Mouse (Mus musculus) heart, embryonic 12.5 days (tissue): ENCODE results near the gene Gm8994. TPM values are rescaled to one million over a fixed set of nuclear protein-coding genes. Genes with fewer than 3 reads are reported as not detected.
"Not testable (repeated sequence)": the region's sequence is repeated elsewhere in the genome, so short reads cannot be mapped to it uniquely, and the experiment has no call there.

Experiments used
- ATAC-seq: fragments of 200-750 bp; cut with Nextera tagmentation; 2 replicates; pipeline ENCODE4 v1.8.0; 2017; ENCODE audit warnings: moderate TSS enrichment, moderate library complexity; ENCODE audit not compliant: insufficient number of reproducible peaks, low FRiP score
- H3K27ac ChIP-seq: fragments of 300-500 bp; sonication (generic); 2 replicates; pipeline ENCODE4 v1.5.1; 2016; ENCODE audit warnings: mild to moderate bottlenecking, moderate library complexity; ENCODE audit not compliant: poor library complexity, severe bottlenecking
- H3K27me3 ChIP-seq: fragments of 300-500 bp; sonication (generic); replicated peaks from 2 replicates; pipeline ENCODE4 v1.6.1; 2016; ENCODE audit warnings: mild to moderate bottlenecking, moderate library complexity
- H3K36me3 ChIP-seq: fragments of 300-500 bp; sonication (generic); 2 replicates; pipeline ENCODE4 v1.6.1; 2016; ENCODE audit warnings: mild to moderate bottlenecking, moderate library complexity
- H3K4me1 ChIP-seq: fragments of 300-500 bp; sonication (generic); replicated peaks from 2 replicates; pipeline ENCODE4 v1.6.1; 2016; ENCODE audit warnings: mild to moderate bottlenecking
- H3K4me2 ChIP-seq: fragments of 300-500 bp; sonication (generic); 2 replicates; pipeline ENCODE4 v1.6.1; 2016; ENCODE audit warnings: mild to moderate bottlenecking, moderate library complexity
- H3K4me3 ChIP-seq: fragments of 300-500 bp; sonication (generic); 2 replicates; pipeline ENCODE4 v1.5.1; 2016; ENCODE audit warnings: mild to moderate bottlenecking
- H3K9ac ChIP-seq: fragments of 300-500 bp; sonication (generic); 2 replicates; pipeline ENCODE4 v1.6.1; 2016; ENCODE audit warnings: mild to moderate bottlenecking, moderate library complexity
- H3K9me3 ChIP-seq: fragments of 300-500 bp; sonication (generic); replicated peaks from 2 replicates; pipeline ENCODE4 v1.6.1; 2016; ENCODE audit warnings: mild to moderate bottlenecking, moderate library complexity
- WGBS: fragments of 180-500 bp; shearing (Covaris S2); methylation state at CpG from one replicate; pipeline ENCODE4 v1.1.7; 2016; 5-methylcytosine and 5-hydroxymethylcytosine counted together
- polyA plus RNA-seq: library from polyadenylated mRNA; unstranded; fragments of >200 nt; fragmentation: Nextera tagmentation; extraction: Ambion mirVana; gene quantifications from 2 replicates; pipeline ENCODE4 v1.2.1, GENCODE M21; 2016

Gm8994 gene
- polyA plus RNA-seq, 1 experiment from 2014 or later, result not detected

GRCm38 (mm10) chr6:136304369-136304988 is 22.9 kb upstream of the Gm8994 start:
- Histone ChIP-seq H3K9me3 (no peaks in the 10 kb centered on the region), H3K4me1 (no peaks in the 10 kb centered on the region), H3K36me3 (no peaks in the 10 kb centered on the region), H3K4me3 (no peak overlapping the region), H3K9ac (no peak overlapping the region), H3K4me2 (no peak overlapping the region), H3K27ac (no peak overlapping the region), H3K27me3 (no peaks in the 10 kb centered on the region)
- 70% methylated on average over 11 of the region's 11 CpGs for WGBS
- no peak for ATAC-seq

DNA sequence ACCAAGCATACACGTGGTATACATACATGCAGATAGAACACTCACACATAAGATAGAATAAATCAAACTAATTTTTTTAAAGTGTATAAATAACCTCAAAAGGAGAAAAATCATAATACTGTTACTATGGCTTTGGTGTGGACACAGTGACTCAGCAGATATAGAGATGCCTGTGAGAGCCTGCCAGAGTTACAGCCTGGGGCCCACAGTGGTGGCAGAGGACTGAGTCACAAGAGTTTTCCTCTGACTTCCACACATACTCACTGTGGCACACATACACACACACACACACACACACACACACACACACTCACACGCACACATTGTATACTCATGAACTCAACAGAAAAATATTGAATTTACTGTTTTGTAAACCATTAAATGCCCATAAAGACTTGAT is 17.9 kb upstream of the Gm8994 start:
- H3K27ac ChIP-seq, result no peak overlapping the region
- H3K4me1 ChIP-seq, result no peaks in the 10 kb centered on the region
- no peaks in the 10 kb centered on the region for H3K27me3 ChIP-seq
- H3K9ac ChIP-seq, result no peak overlapping the region
- no peak overlapping the region for H3K4me3 ChIP-seq
- ATAC-seq, result no peak
- 80% methylated on average over 2 of the region's 2 CpGs for WGBS
- no peaks in the 10 kb centered on the region for H3K36me3 ChIP-seq
- no peak overlapping the region for H3K4me2 ChIP-seq
- no peaks in the 10 kb centered on the region for H3K9me3 ChIP-seq

DNA sequence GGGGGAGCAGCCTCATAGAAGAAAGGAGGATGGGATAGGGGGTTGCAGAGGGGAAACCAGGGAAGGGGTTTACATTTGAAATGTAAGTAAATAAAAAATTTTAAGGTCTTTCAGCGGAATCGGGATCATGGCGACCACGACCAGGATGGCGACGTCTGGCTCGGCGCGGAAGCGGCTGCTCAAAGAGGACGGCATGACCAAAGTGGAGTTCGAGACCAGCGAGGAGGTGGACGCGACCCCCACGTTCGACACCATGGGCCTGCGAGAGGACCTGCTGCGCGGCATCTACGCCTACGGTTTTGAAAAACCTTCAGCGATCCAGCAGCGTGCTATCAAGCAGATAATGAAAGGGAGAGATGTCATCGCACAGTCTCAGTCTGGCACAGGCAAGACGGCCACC is 1.1 kb downstream of the Gm8994 start:
- H3K4me2 ChIP-seq, H3K27ac ChIP-seq, ATAC-seq, H3K9ac ChIP-seq, H3K27me3 ChIP-seq, H3K4me3 ChIP-seq, H3K4me1 ChIP-seq, H3K36me3 ChIP-seq, H3K9me3 ChIP-seq: not testable (repeated sequence)
- 89% methylated on average over 26 of the region's 26 CpGs for WGBS

DNA sequence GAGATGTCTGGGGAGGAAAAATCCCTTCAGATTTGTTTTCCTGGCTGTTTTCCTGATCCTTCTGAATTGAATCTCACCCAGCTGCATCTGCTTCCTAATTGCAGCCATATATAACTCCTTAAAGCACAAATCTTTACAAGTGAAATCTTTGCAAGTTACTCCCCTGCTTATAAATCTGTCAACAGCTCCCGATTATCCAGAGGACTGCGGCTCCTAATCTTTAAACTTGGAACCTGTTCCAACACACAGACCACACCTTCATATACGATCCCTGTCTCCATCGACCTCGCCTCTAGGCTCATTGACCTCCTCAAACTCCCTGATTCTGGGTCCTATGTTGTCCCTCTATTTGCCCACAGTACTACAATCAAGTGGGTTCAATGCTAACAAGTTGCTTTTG is 13.3 kb downstream of the Gm8994 start:
- H3K36me3 ChIP-seq, result no peaks in the 10 kb centered on the region
- H3K4me3 ChIP-seq, result no peak overlapping the region
- H3K4me1 ChIP-seq, result no peaks in the 10 kb centered on the region
- no peak overlapping the region for H3K4me2 ChIP-seq
- no peaks in the 10 kb centered on the region for H3K9me3 ChIP-seq
- no peak for ATAC-seq
- no peak overlapping the region for H3K9ac ChIP-seq
- no peaks in the 10 kb centered on the region for H3K27me3 ChIP-seq
- no peak overlapping the region for H3K27ac ChIP-seq
- WGBS, result 66% methylated on average over 5 of the region's 5 CpGs

GRCm38 (mm10) chr6:136341093-136341492 is 13.8 kb downstream of the Gm8994 start:
- H3K4me1 ChIP-seq, result no peaks in the 10 kb centered on the region
- no peak overlapping the region for H3K27ac ChIP-seq
- H3K9me3 ChIP-seq, result no peaks in the 10 kb centered on the region
- no peak overlapping the region for H3K4me3 ChIP-seq
- 96% methylated on average over 1 of the region's 1 CpGs for WGBS
- H3K27me3 ChIP-seq, result no peaks in the 10 kb centered on the region
- H3K4me2 ChIP-seq, result no peak overlapping the region
- H3K9ac ChIP-seq, result no peak overlapping the region
- no peaks in the 10 kb centered on the region for H3K36me3 ChIP-seq
- no peak for ATAC-seq

DNA sequence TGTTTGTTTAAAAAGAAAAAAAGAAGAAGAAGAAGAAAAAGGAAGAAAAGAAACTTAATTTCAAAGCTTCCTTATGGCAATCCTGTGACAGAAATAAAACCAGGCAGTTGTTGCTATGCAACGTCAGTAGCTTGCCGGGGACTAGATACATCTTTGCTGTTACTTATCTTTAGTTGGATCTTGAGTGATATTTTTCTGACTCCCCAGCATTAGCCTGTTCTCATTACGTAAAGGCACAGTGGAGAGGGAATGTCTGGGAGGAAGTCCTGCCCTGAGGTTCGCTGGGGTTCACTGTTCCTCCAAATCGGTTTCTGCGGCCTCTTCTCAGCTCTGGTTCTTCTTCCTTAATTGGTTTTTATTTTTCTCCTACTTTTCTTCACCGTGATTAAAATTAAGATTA is 16.5 kb downstream of the Gm8994 start:
- no peaks in the 10 kb centered on the region for H3K9me3 ChIP-seq
- H3K9ac ChIP-seq, result no peak overlapping the region
- 80% methylated on average over 7 of the region's 7 CpGs for WGBS
- ATAC-seq, result no peak
- no peak overlapping the region for H3K4me3 ChIP-seq
- no peak overlapping the region for H3K4me2 ChIP-seq
- no peak overlapping the region for H3K27ac ChIP-seq
- no peaks in the 10 kb centered on the region for H3K27me3 ChIP-seq
- no peaks in the 10 kb centered on the region for H3K4me1 ChIP-seq
- no peaks in the 10 kb centered on the region for H3K36me3 ChIP-seq

DNA sequence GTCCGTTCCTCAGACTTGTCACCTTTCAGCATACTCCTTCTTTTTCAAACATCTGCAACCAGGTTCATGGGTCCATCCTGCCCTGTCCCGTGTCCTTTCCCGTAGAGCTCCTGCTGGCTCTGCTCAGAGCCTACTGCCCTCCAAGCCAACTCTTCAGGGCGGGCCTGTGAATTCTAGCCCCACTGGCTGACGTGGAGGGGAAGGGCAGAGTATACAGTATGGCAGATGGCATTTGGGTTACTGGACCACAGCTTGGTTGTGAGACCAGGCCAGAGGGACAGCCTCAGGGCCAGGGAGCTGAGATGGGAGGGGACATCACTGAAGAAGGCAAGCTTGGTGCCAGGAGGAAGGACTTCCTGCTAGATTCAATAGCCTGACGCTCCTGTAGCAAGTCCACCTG is 17.7 kb downstream of the Gm8994 start:
- 83% methylated on average over 6 of the region's 6 CpGs for WGBS
- Histone ChIP-seq H3K9ac (no peak overlapping the region), H3K36me3 (no peaks in the 10 kb centered on the region), H3K27me3 (no peaks in the 10 kb centered on the region), H3K27ac (no peak overlapping the region), H3K4me2 (no peak overlapping the region), H3K4me3 (no peak overlapping the region), H3K9me3 (no peaks in the 10 kb centered on the region), H3K4me1 (no peaks in the 10 kb centered on the region)
- ATAC-seq, result no peak

GRCm38 (mm10) chr6:136345641-136346040 is 18.3 kb downstream of the Gm8994 start:
- H3K36me3 ChIP-seq, result no peaks in the 10 kb centered on the region
- no peak for ATAC-seq
- H3K4me1 ChIP-seq, result no peaks in the 10 kb centered on the region
- H3K9me3 ChIP-seq, result no peaks in the 10 kb centered on the region
- WGBS, result 82% methylated on average over 7 of the region's 7 CpGs
- H3K27ac ChIP-seq, result no peak overlapping the region
- no peaks in the 10 kb centered on the region for H3K27me3 ChIP-seq
- H3K9ac ChIP-seq, result no peak overlapping the region
- H3K4me2 ChIP-seq, result no peak overlapping the region
- H3K4me3 ChIP-seq, result no peak overlapping the region

GRCm38 (mm10) chr6:136347053-136347452 is 19.7 kb downstream of the Gm8994 start:
- 68% methylated on average over 5 of the region's 5 CpGs for WGBS

DNA sequence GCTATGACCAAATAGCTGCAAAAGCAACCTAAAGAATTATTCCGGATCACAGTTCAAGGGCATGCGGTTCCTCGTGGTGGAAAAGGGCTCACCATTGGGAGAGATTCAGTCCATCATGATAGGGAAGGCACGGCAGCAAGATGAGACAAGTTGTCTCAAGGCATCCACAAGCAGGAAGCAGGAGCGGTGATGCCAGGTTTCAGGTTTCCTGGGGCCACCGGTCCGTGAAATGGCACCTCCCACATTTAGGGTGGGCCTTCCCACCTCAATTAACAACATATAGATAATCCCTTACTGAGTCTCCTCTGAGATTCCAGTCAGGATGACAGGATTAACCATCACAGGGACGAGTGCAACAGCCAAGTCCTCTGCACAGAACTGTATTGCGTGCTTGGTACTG is 20.3 kb downstream of the Gm8994 start:
- Histone ChIP-seq H3K4me2 (no peak overlapping the region), H3K36me3 (no peaks in the 10 kb centered on the region), H3K9ac (no peak overlapping the region), H3K4me1 (no peaks in the 10 kb centered on the region), H3K9me3 (no peaks in the 10 kb centered on the region), H3K27me3 (no peaks in the 10 kb centered on the region), H3K27ac (no peak overlapping the region), H3K4me3 (no peak overlapping the region)
- whole genome bisulfite sequencing, result 53% methylated on average over 9 of the region's 9 CpGs
- ATAC-seq, result no peak

More at GRCm38 (mm10) chr6:136347053-136347452, 19.7 kb downstream of the Gm8994 start:
- no peaks in the 10 kb centered on the region for H3K4me1 ChIP-seq
- H3K9ac ChIP-seq, result no peak overlapping the region
- no peaks in the 10 kb centered on the region for H3K9me3 ChIP-seq
- no peak overlapping the region for H3K27ac ChIP-seq
- no peaks in the 10 kb centered on the region for H3K27me3 ChIP-seq
- no peak overlapping the region for H3K4me3 ChIP-seq
- ATAC-seq, result no peak
- H3K4me2 ChIP-seq, result no peak overlapping the region
- H3K36me3 ChIP-seq, result no peaks in the 10 kb centered on the region

DNA sequence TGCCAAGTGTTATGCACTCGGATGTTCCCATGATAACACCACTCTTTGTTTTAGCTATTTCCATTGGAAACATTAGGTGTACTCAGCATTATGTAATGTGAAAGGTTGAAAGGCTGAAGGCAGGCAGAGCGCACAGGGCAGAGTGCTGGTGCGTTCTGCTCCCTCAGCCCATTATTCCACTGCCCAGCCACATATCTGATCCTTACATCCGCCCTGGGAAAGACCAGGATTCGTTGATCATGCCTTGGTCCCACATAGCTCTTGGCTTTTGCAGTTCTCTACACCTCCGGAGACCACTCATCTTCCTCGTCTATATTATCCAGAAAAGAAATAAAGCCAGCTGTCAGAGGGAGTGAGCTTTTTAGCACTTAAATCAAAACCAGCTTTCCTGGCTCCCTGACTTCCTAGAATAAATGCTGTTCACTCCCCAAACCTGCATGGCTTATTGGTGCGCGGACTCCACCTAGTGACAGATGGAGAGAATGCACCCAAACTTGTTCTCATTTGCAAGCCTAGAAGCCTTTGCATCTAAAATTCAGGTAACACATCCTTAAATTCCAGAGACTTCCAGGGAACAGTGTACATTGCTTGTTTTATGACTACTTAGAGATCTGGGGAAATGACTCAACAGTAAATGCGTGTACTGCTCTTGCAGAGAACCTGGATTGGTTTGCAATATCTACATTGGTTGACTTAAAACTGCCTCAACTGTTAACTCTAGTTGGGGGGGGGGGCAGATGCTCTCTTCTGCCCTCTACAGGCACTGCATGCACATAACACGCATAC is 26.3 kb downstream of the Gm8994 start:
- no peak for ATAC-seq
- H3K27ac ChIP-seq, result no peak overlapping the region
- no peaks in the 10 kb centered on the region for H3K36me3 ChIP-seq
- no peaks in the 10 kb centered on the region for H3K4me1 ChIP-seq
- no peak overlapping the region for H3K4me2 ChIP-seq
- no peak overlapping the region for H3K9ac ChIP-seq
- H3K9me3 ChIP-seq, result no peaks in the 10 kb centered on the region
- no peaks in the 10 kb centered on the region for H3K27me3 ChIP-seq
- 38% methylated on average over 11 of the region's 11 CpGs for WGBS
- H3K4me3 ChIP-seq, result no peak overlapping the region

GRCm38 (mm10) chr6:136358471-136358870 is 31.1 kb downstream of the Gm8994 start:
- H3K4me2 ChIP-seq, result no peak overlapping the region
- no peak overlapping the region for H3K27ac ChIP-seq
- no peak overlapping the region for H3K9ac ChIP-seq
- 74% methylated on average over 5 of the region's 5 CpGs for WGBS
- H3K9me3 ChIP-seq, result no peaks in the 10 kb centered on the region
- no peak overlapping the region for H3K4me3 ChIP-seq
- no peaks in the 10 kb centered on the region for H3K27me3 ChIP-seq
- H3K4me1 ChIP-seq, result no peaks in the 10 kb centered on the region
- ATAC-seq, result no peak
- no peaks in the 10 kb centered on the region for H3K36me3 ChIP-seq
